Mouse (Mus musculus) urinary bladder, postnatal 25 days (tissue): ENCODE results near the gene Nos1.

Experiments
- DNase-seq: peaks from one replicate; pipeline ENCODE4 v3.0.0; 2022; ENCODE audit warnings: low spot score

The Nos1 gene

GRCm38 (mm10) chr5:117966956-117967355 is 186.1 kb downstream of the Nos1 start:
- DNase-seq, result no peak

GRCm38 (mm10) chr5:117967659-117968069 is 186.8 kb downstream of the Nos1 start:
- DNase-seq, result no peak

- DNase-seq, result no peak
Observed at GRCm38 (mm10) chr5:117969681-117970427, 189.0 kb downstream of the Nos1 start.

GRCm38 (mm10) chr5:117976263-117976656 is 195.4 kb downstream of the Nos1 start:
- DNase-seq, result no peak

- DNase-seq, result peak; percentile 97
Observed at GRCm38 (mm10) chr5:117976657-117977500, 196.0 kb downstream of the Nos1 start, which contains the start of gene Fbxo21. Gene Fbxo21 (plus strand): TSS chr5:117976730.

GRCm38 (mm10) chr5:117977501-117978158 is 196.8 kb downstream of the Nos1 start:
- DNase-seq, result no peak

GRCm38 (mm10) chr5:117978159-117978697 is 197.4 kb downstream of the Nos1 start:
- DNase-seq, result no peak

- no peak for DNase-seq
Observed at GRCm38 (mm10) chr5:117979082-117979481, 198.2 kb downstream of the Nos1 start.

GRCm38 (mm10) chr5:117980921-117981320 is 200.1 kb downstream of the Nos1 start:
- no peak for DNase-seq

- no peak for DNase-seq
Observed at GRCm38 (mm10) chr5:117981943-117982342, 201.1 kb downstream of the Nos1 start.

- no peak for DNase-seq
Observed at GRCm38 (mm10) chr5:117986327-117986726, 205.5 kb downstream of the Nos1 start.

- DNase-seq, result no peak
Observed at GRCm38 (mm10) chr5:117987891-117988290, 207.1 kb downstream of the Nos1 start.

GRCm38 (mm10) chr5:117988367-117988766 is 207.5 kb downstream of the Nos1 start:
- no peak for DNase-seq

GRCm38 (mm10) chr5:117989773-117990172 is 208.9 kb downstream of the Nos1 start:
- DNase-seq, result no peak

- DNase-seq, result no peak
Observed at GRCm38 (mm10) chr5:117990957-117991356, 210.1 kb downstream of the Nos1 start.

GRCm38 (mm10) chr5:117993550-117993949 is 212.7 kb downstream of the Nos1 start:
- no peak for DNase-seq

- no peak for DNase-seq
Observed at GRCm38 (mm10) chr5:117995372-117995901, 214.6 kb downstream of the Nos1 start.

- no peak for DNase-seq
Observed at GRCm38 (mm10) chr5:117995911-117996310, 215.1 kb downstream of the Nos1 start.

GRCm38 (mm10) chr5:117996581-117996980 is 215.7 kb downstream of the Nos1 start:
- no peak for DNase-seq

GRCm38 (mm10) chr5:117997434-117997970 is 216.7 kb downstream of the Nos1 start:
- DNase-seq, result no peak

- DNase-seq, result no peak
Observed at GRCm38 (mm10) chr5:117999061-117999460, 218.2 kb downstream of the Nos1 start.

- DNase-seq, result no peak
Observed at GRCm38 (mm10) chr5:117999584-117999983, 218.8 kb downstream of the Nos1 start.
